Mouse (Mus musculus) lung, adult 2 months (tissue): ENCODE data around the gene Smarcc1.

Experiments used
- CTCF ChIP-seq: fragments of 200-500 bp; IDR thresholded peaks from 2 replicates; pipeline ENCODE4 v1.5.1; 2011; ENCODE audit warnings: mild to moderate bottlenecking, low read length, control low read depth; ENCODE audit not compliant: insufficient read depth
- POLR2A ChIP-seq: fragments of 200-500 bp; IDR thresholded peaks from 2 replicates; pipeline ENCODE4 v1.6.1; 2011; ENCODE audit warnings: low read depth, mild to moderate bottlenecking, control low read depth, low read length, borderline replicate concordance; ENCODE audit errors: extremely low read depth

- TF ChIP-seq CTCF (no peak), POLR2A (no peak)
Measured at GRCm38 (mm10) chr9:110148598-110148997, 31.1 kb downstream of the Smarcc1 start.
